Mouse (Mus musculus) forebrain, embryonic 14.5 days (tissue): Measurements from ENCODE around the gene Gpx6. TPM values are rescaled to one million over a fixed set of nuclear protein-coding genes. Genes with fewer than 3 reads are reported as not detected.
A peak's percentile ranks its signal among the peaks of the same experiment; 100 is the strongest.

Experiments used
- ATAC-seq: fragments of 200-750 bp; cut with Nextera tagmentation; 2 replicates; pipeline ENCODE4 v1.8.0; 2017; ENCODE audit warnings: mild to moderate bottlenecking, moderate library complexity
- DNase-seq: peaks from one replicate; pipeline ENCODE4 v3.0.0-alpha.2; 2015; ENCODE audit warnings: low spot score
- H3K27ac ChIP-seq: fragments of 300-500 bp; sonication (generic); 2 replicates; pipeline ENCODE4 v1.5.1; 2014; ENCODE audit warnings: low read depth, mild to moderate bottlenecking, control low read depth, low read length, moderate library complexity
- H3K27me3 ChIP-seq: fragments of 300-500 bp; sonication (generic); replicated peaks from 2 replicates; pipeline ENCODE4 v1.6.1; 2014; ENCODE audit warnings: low read length, control low read depth, mixed read lengths; ENCODE audit not compliant: control insufficient read depth, insufficient read depth
- H3K36me3 ChIP-seq: fragments of 300-500 bp; sonication (generic); 2 replicates; pipeline ENCODE4 v1.6.1; 2014; ENCODE audit warnings: low read length, control low read depth; ENCODE audit not compliant: control insufficient read depth, insufficient read depth
- H3K4me1 ChIP-seq: fragments of 300-500 bp; sonication (generic); 2 replicates; pipeline ENCODE4 v1.6.1; 2014; ENCODE audit warnings: antibody characterized with exemption, low read length, control low read depth; ENCODE audit not compliant: control insufficient read depth, insufficient read depth
- H3K4me2 ChIP-seq: fragments of 300-500 bp; sonication (generic); 2 replicates; pipeline ENCODE4 v1.6.1; 2014; ENCODE audit warnings: mild to moderate bottlenecking, control low read depth, low read length
- H3K4me3 ChIP-seq: fragments of 300-500 bp; sonication (generic); 2 replicates; pipeline ENCODE4 v1.5.1; 2014; ENCODE audit warnings: low read depth, low read length, control low read depth
- H3K9ac ChIP-seq: fragments of 300-500 bp; sonication (generic); 2 replicates; pipeline ENCODE4 v1.6.1; 2014; ENCODE audit warnings: mild to moderate bottlenecking, low read length, control low read depth, moderate library complexity
- H3K9me3 ChIP-seq: fragments of 300-500 bp; sonication (generic); replicated peaks from 2 replicates; pipeline ENCODE4 v1.6.1; 2016; ENCODE audit warnings: low read length, control low read depth, mixed read lengths; ENCODE audit not compliant: control insufficient read depth
- WGBS: fragments of 180-500 bp; shearing (Covaris S2); extraction: QIAGEN DNeasy Blood & Tissue Kit; methylation state at CpG from one replicate; pipeline ENCODE4 v1.1.7; 2014; 5-methylcytosine and 5-hydroxymethylcytosine counted together
- polyA plus RNA-seq: library from polyadenylated mRNA; unstranded; fragments of >200 nt; fragmentation: Nextera tagmentation; extraction: Ambion mirVana; gene quantifications from 2 replicates; pipeline ENCODE4 v1.2.1, GENCODE M21; 2014

The Gpx6 gene
- polyA plus RNA-seq, 1 experiment from 2014 or later: not detected

DNA sequence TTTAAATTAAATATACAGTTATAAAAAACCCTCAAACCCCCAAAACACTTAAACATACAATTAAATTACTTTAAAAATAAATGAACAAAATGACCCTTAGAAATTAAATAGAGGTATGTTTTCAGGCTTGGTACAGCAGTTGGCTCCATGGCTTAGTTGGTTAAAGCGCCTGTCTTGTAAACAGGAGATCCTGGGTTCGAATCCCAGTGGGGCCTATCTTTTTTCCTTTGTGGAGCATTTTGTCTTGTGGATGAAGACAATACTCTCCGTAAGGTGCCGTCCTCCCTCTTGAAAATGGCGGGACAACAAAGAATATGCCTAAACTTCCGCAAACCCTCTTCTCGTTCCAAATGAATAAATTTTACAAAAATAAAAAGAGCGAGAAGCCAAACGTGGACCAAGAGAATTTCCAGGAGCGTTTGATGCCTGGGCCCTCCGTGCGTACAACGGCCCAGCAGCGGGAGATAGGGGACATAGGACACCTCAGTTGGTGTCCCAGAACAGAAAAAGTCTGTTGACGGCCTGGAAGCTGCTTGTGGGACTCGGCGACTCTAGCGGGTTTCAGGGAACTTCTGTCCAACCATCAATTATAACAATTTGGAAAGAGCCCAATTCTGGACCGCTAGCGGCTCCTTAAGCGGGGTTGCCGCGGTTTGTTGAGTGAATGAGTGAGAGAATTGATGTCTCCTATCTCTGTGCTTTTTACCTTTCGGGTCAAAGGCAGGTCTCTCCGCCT lies 35.9 kb upstream of the Gpx6 start:
- 0% methylated on average over 25 of the region's 25 CpGs for WGBS
- Histone ChIP-seq H3K27ac (no peak overlapping the region), H3K27me3 (no peaks in the 10 kb centered on the region), H3K9me3 (no peaks in the 10 kb centered on the region), H3K4me3 (peak overlapping the region; percentile 48), H3K4me1 (peaks cover 2% of the 10 kb centered on the region; the same call in 1 of the 2 replicates), H3K9ac (peak overlapping the region; percentile 59), H3K36me3 (no peaks in the 10 kb centered on the region), H3K4me2 (peak overlapping the region; percentile 55)
- peak; percentile 85 for ATAC-seq
- DNase-seq: peak; percentile 95

DNA sequence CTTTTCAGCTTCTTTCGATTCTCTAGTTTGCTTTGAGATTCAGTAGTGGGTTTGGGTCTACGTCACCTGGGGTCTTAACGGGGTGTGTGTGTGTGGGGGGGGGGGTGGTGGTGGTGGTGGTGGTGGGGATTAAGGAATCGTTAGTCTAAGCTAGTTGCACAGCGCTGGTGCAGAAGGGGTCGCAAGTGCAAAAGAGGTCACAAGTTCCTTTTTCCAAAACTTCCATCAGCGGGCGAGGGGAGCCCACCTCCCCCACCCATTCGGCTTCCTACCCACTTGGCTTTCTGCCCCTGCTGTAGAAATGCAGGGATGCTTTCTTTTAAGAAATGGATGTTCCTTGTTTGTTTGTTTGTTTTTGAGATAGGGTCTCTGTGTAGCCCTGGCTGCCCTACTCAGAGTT lies 35.4 kb upstream of the Gpx6 start:
- 0 out of 2 replicates have a peak, but pooled peaks have one; percentile 11 for ATAC-seq
- peak overlapping the region; percentile 48 for H3K4me3 ChIP-seq
- H3K9me3 ChIP-seq: no peaks in the 10 kb centered on the region
- H3K4me2 ChIP-seq: peak overlapping the region; percentile 55
- DNase-seq: peak; percentile 39
- no peaks in the 10 kb centered on the region for H3K36me3 ChIP-seq
- H3K27me3 ChIP-seq: no peaks in the 10 kb centered on the region
- H3K4me1 ChIP-seq: peaks cover 2% of the 10 kb centered on the region; the same call in 1 of the 2 replicates
- peak overlapping the region; percentile 59 for H3K9ac ChIP-seq
- 1% methylated on average over 9 of the region's 9 CpGs for WGBS
- no peak overlapping the region for H3K27ac ChIP-seq

DNA sequence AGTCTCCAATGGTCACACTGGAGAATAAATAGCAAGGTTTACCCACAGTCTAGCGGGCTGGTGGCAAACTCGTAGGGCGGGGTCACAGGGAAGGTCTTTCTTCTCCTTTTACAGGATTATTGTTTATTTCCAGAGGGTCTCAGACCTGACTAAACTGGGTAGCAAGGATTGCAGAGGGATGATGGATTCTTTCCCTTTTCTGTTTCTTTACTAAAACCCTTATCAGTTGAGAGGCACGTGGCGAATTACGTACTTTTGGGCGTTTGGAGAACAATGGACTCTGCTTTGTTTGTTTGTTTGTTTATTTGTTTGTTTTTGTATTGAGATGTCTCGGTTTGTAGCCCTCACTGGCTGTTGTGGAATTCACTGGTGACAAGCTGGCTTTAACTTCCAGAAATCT lies 32.8 kb upstream of the Gpx6 start:
- H3K4me3 ChIP-seq: peak overlapping the region; percentile 43
- no peaks in the 10 kb centered on the region for H3K9me3 ChIP-seq
- H3K27me3 ChIP-seq: no peaks in the 10 kb centered on the region
- H3K36me3 ChIP-seq: no peaks in the 10 kb centered on the region
- 4% methylated on average over 8 of the region's 8 CpGs for whole genome bisulfite sequencing
- peak overlapping the region; percentile 48 for H3K9ac ChIP-seq
- peaks cover 2% of the 10 kb centered on the region; the same call in 1 of the 2 replicates for H3K4me1 ChIP-seq
- peak; percentile 3 for ATAC-seq
- H3K27ac ChIP-seq: no peak overlapping the region
- H3K4me2 ChIP-seq: peak overlapping the region; percentile 63
- DNase-seq: no peak

DNA sequence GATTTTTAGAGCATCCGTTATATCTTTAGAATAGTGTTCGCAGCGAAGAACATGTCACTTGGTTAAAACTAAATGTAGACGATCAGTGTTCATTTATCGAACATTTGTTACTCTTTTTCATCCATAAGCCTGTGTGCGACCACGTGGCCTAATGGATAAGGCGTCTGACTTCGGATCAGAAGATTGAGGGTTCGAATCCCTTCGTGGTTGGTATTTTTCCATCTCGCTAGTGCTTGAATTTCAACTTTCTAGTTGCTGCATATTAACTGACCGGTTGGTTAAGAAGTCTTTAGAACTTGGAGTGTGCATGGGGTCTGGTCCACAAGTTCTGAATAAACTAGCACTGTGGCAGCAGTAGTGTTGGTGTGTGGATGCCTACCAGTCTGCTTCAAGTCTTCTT lies 32.4 kb upstream of the Gpx6 start:
- H3K9me3 ChIP-seq: no peaks in the 10 kb centered on the region
- under 1% methylated on average over 13 of the region's 13 CpGs for WGBS
- peak overlapping the region; percentile 48; the same call in 1 of the 2 replicates for H3K9ac ChIP-seq
- ATAC-seq (peak; percentile 60), DNase-seq (peak; percentile 96)
- peak overlapping the region; percentile 63 for H3K4me2 ChIP-seq
- H3K4me1 ChIP-seq: peaks cover 2% of the 10 kb centered on the region; the same call in 1 of the 2 replicates
- H3K27ac ChIP-seq: no peak overlapping the region
- peak overlapping the region; percentile 43 for H3K4me3 ChIP-seq
- H3K27me3 ChIP-seq: no peaks in the 10 kb centered on the region
- no peaks in the 10 kb centered on the region for H3K36me3 ChIP-seq

DNA sequence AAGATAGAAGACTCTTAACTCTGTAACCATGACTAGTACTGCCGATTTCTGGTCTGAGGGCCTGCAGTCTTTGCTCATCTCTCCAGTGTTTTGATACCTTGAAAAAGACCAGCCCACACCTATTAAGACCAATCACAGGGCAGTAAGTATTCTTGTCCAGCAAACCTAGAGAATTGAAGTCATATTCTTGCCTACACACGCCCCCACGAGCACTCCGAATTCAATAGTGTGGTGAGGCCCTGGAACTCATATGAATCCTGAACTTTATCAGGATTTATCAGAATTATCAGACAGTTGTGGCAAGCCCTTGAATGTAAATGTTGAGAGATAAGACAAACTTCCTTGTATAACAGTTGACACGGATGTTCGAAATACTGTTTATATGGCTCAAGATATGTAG lies 19.3 kb upstream of the Gpx6 start, which contains the start of gene Gpx5:
Gene Gpx5 (minus strand): TSS at position 101 of the 400 bp plus-strand sequence.
- ATAC-seq: no peak
- 94% methylated on average over 6 of the region's 6 CpGs for whole genome bisulfite sequencing

DNA sequence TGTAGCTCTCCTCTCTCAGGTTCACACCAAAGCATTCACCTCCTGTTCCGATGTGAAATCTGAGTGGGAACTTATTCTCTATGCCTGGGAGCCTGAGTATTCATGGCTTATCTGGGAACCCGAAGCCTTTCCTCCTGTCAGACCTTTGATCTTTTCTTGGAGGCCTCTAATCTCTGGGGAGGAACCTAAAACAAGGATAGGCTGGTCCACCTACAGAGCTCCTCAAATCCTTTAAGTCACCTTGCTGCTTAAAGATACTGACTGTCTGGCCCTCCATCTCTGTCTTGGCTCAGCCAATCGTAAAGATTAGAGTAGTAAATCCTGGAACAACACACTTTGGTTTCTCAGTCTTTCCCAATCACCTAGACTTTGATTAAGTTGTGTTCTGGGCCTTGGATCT lies 13.4 kb upstream of the Gpx6 start:
- no peak overlapping the region for H3K4me2 ChIP-seq
- no peak overlapping the region for H3K4me3 ChIP-seq
- 37% methylated on average over 3 of the region's 3 CpGs for WGBS
- no peaks in the 10 kb centered on the region for H3K9me3 ChIP-seq
- H3K27ac ChIP-seq: no peak overlapping the region
- H3K36me3 ChIP-seq: no peaks in the 10 kb centered on the region
- DNase-seq (no peak), ATAC-seq (no peak)
- H3K4me1 ChIP-seq: no peaks in the 10 kb centered on the region
- H3K27me3 ChIP-seq: no peaks in the 10 kb centered on the region
- no peak overlapping the region for H3K9ac ChIP-seq

More for the DNA sequence above, 19.3 kb upstream of the Gpx6 start, which contains the start of gene Gpx5:
- no peaks in the 10 kb centered on the region for H3K36me3 ChIP-seq
- no peaks in the 10 kb centered on the region for H3K9me3 ChIP-seq
- DNase-seq: no peak
- no peaks in the 10 kb centered on the region for H3K27me3 ChIP-seq
- no peak within 1 kb of the TSS for H3K4me2 ChIP-seq
- no peaks in the 10 kb centered on the region for H3K4me1 ChIP-seq
- H3K27ac ChIP-seq: no peak within 1 kb of the TSS
- no peak within 1 kb of the TSS for H3K9ac ChIP-seq
- no peak within 1 kb of the TSS for H3K4me3 ChIP-seq

DNA sequence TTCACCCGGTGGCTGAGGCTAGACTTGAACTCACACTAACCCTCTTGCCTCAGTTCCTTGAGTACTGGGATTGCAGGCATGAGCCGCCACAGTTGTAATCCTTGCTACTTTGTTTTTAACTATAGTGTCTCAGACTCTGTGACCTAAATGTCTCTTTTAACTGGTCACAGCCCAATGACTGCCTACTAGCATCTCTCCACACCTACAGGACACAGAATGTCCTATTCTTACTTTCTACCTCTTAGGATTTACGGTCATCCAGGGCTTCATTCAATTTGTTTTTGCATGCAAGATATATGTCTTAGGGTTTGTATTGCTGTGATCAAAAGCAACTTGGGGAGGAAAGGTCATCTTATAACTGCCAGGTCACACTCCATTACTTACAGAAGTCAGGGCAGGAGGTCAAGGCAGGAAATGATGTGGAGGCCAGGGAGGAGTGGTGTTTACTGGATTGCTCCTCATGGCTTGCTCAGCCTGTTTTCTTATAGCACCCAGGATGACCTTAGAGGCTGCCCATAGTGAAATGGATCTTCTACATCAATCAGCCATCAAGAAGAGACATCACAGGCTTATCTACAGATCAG lies 7.3 kb upstream of the Gpx6 start:
- Histone ChIP-seq H3K9me3 (no peaks in the 10 kb centered on the region), H3K36me3 (no peaks in the 10 kb centered on the region), H3K4me3 (no peak overlapping the region), H3K27me3 (no peaks in the 10 kb centered on the region), H3K4me1 (no peaks in the 10 kb centered on the region), H3K27ac (no peak overlapping the region), H3K9ac (no peak overlapping the region), H3K4me2 (no peak overlapping the region)
- DNase-seq: no peak
- 78% methylated on average over 3 of the region's 3 CpGs for WGBS
- no peak for ATAC-seq

DNA sequence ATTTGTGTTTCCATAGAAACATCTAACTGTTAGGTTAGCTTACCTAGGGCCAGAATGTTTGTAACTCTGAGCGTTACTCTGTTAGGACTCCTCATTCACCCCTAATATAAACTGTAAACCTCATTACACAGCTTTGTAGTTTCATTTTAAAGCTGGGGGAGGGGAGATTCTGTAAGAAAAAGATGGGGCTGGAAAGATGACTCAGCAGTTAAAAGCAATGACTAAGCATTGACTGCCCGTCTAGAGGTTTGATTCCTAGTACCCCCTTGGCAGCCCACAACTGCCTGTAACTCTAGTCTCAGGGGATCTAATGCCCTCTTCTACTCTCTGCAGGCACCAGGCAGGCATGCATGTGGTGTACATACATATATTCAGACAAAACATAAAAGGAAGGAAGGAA lies 2.1 kb upstream of the Gpx6 start:
- DNase-seq: no peak
- no peak overlapping the region for H3K9ac ChIP-seq
- H3K9me3 ChIP-seq: no peaks in the 10 kb centered on the region
- no peak overlapping the region for H3K4me2 ChIP-seq
- no peaks in the 10 kb centered on the region for H3K27me3 ChIP-seq
- no peak overlapping the region for H3K4me3 ChIP-seq
- no peaks in the 10 kb centered on the region for H3K4me1 ChIP-seq
- 69% methylated on average over 2 of the region's 2 CpGs for WGBS
- H3K36me3 ChIP-seq: no peaks in the 10 kb centered on the region
- no peak for ATAC-seq
- H3K27ac ChIP-seq: no peak overlapping the region

DNA sequence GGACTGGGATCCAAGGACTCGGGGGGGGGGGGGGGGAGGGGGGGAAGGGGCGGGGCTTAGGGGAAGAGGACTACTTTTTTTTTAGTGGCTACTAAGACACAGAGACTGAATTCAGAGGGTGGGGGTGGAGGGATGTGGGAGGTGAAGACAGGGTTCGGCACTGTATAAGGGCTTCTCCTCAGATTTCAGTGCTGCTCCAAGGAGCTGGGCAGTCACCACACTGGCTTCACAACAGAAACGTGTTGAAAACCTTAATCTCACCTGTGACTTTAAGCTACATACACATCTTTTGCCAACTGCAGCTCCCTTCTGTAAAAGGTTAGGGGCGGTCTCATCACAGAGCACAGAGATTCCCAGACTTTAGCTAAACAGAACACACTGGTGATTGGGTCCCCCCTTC lies 929 bp downstream of the Gpx6 start:
- no peak overlapping the region for H3K4me3 ChIP-seq
- ATAC-seq: no peak
- no peak overlapping the region for H3K27ac ChIP-seq
- no peak overlapping the region for H3K4me2 ChIP-seq
- no peaks in the 10 kb centered on the region for H3K36me3 ChIP-seq
- no peak for DNase-seq
- no peaks in the 10 kb centered on the region for H3K9me3 ChIP-seq
- no peaks in the 10 kb centered on the region for H3K27me3 ChIP-seq
- WGBS: 54% methylated on average over 3 of the region's 5 CpGs
- no peak overlapping the region for H3K9ac ChIP-seq
- H3K4me1 ChIP-seq: no peaks in the 10 kb centered on the region
